Mouse (Mus musculus) kidney, postnatal 10 days (tissue): Measurements from ENCODE around the gene Wtap.
"Not testable (repeated sequence)": the region's sequence is repeated elsewhere in the genome, so short reads cannot be mapped to it uniquely, and the experiment has no call there.

Experiments used
- DNase-seq: peaks from one replicate; pipeline ENCODE4 v3.0.0; 2021; ENCODE audit warnings: mixed read lengths

Wtap gene

GRCm38 (mm10) chr17:12960331-12960873, 33.6 kb downstream of the Wtap start, which contains the start of gene Acat2:
Gene Acat2 (minus strand): TSS chr17:12960747.
- peak; percentile 96 for DNase-seq

- DNase-seq = not testable (repeated sequence)
Observed at GRCm38 (mm10) chr17:12959377-12959776, 34.6 kb downstream of the Wtap start.

GRCm38 (mm10) chr17:12956664-12957063, 37.3 kb downstream of the Wtap start:
- DNase-seq = no peak

- DNase-seq = no peak
Observed at GRCm38 (mm10) chr17:12949669-12950068, 44.3 kb downstream of the Wtap start.

GRCm38 (mm10) chr17:12942459-12943162, 51.4 kb downstream of the Wtap start:
- DNase-seq = no peak

- no peak for DNase-seq
Observed at GRCm38 (mm10) chr17:12941543-12942260, 52.3 kb downstream of the Wtap start.

- peak; percentile 36 for DNase-seq
Observed at GRCm38 (mm10) chr17:12940151-12940805, 53.7 kb downstream of the Wtap start, which contains the start of gene Acat3. Gene Acat3 (minus strand): TSS chr17:12940600.

GRCm38 (mm10) chr17:12939377-12940148, 54.4 kb downstream of the Wtap start:
- DNase-seq = not testable (repeated sequence)

- DNase-seq = no peak
Observed at GRCm38 (mm10) chr17:12938077-12938476, 55.9 kb downstream of the Wtap start.

- no peak for DNase-seq
Observed at GRCm38 (mm10) chr17:12937412-12937970, 56.5 kb downstream of the Wtap start.

- no peak for DNase-seq
Observed at GRCm38 (mm10) chr17:12935719-12936118, 58.2 kb downstream of the Wtap start.

GRCm38 (mm10) chr17:12931576-12931975, 62.4 kb downstream of the Wtap start:
- not testable (repeated sequence) for DNase-seq

- no peak for DNase-seq
Observed at GRCm38 (mm10) chr17:12925703-12926180, 68.2 kb downstream of the Wtap start.

GRCm38 (mm10) chr17:12925001-12925400, 69.0 kb downstream of the Wtap start:
- no peak for DNase-seq

- no peak for DNase-seq
Observed at GRCm38 (mm10) chr17:12921073-12921472, 72.9 kb downstream of the Wtap start.
